Mouse (Mus musculus) intestine, postnatal 0 days (tissue): ENCODE results near the gene Pusl1. TPM values are rescaled to one million over a fixed set of nuclear protein-coding genes. Genes with fewer than 3 reads are reported as not detected.

Experiments used
- ATAC-seq: fragments of 200-750 bp; cut with Nextera tagmentation; 2 replicates; pipeline ENCODE4 v1.8.0; 2017; ENCODE audit warnings: mild to moderate bottlenecking, moderate TSS enrichment, moderate library complexity
- H3K27ac ChIP-seq: fragments of 300-500 bp; sonication (generic); 2 replicates; pipeline ENCODE4 v1.5.1; 2014; ENCODE audit warnings: mild to moderate bottlenecking, low read depth, low read length, moderate library complexity
- H3K27me3 ChIP-seq: fragments of 300-500 bp; sonication (generic); replicated peaks from 2 replicates; pipeline ENCODE4 v1.6.1; 2014; ENCODE audit warnings: low read length, mixed read lengths; ENCODE audit not compliant: control insufficient read depth, insufficient read depth
- H3K36me3 ChIP-seq: fragments of 300-500 bp; sonication (generic); 2 replicates; pipeline ENCODE4 v1.6.1; 2014; ENCODE audit warnings: mild to moderate bottlenecking, moderate library complexity; ENCODE audit not compliant: control insufficient read depth, insufficient read depth
- H3K4me1 ChIP-seq: fragments of 300-500 bp; sonication (generic); replicated peaks from 2 replicates; pipeline ENCODE4 v1.6.1; 2014; ENCODE audit warnings: antibody characterized with exemption, low read length, mixed read lengths; ENCODE audit not compliant: control insufficient read depth, insufficient read depth
- H3K4me2 ChIP-seq: fragments of 300-500 bp; sonication (generic); replicated peaks from 2 replicates; pipeline ENCODE4 v1.6.1; 2014; ENCODE audit warnings: low read depth, mild to moderate bottlenecking, moderate library complexity
- H3K4me3 ChIP-seq: fragments of 300-500 bp; sonication (generic); 2 replicates; pipeline ENCODE4 v1.5.1; 2014; ENCODE audit warnings: low read depth, low read length
- H3K9ac ChIP-seq: fragments of 300-500 bp; sonication (generic); 2 replicates; pipeline ENCODE4 v1.6.1; 2014; ENCODE audit warnings: mild to moderate bottlenecking, low read depth, low read length
- H3K9me3 ChIP-seq: fragments of 300-500 bp; sonication (generic); 2 replicates; pipeline ENCODE4 v1.6.1; 2016; ENCODE audit warnings: mixed run types; ENCODE audit not compliant: control insufficient read depth
- CTCF ChIP-seq: sonication (generic); IDR thresholded peaks from 2 replicates; pipeline ENCODE4 v1.5.1; 2016; ENCODE audit warnings: low read depth, mild to moderate bottlenecking, control low read depth, antibody characterized with exemption, moderate library complexity
- WGBS: fragments of 180-500 bp; shearing (Covaris S2); extraction: QIAGEN DNeasy Blood & Tissue Kit; methylation state at CpG from one replicate; pipeline ENCODE4 v1.1.7; 2014; 5-methylcytosine and 5-hydroxymethylcytosine counted together
- microRNA-seq: library from miRNA; unstranded; fragments of <30 nt; microRNA quantifications from one replicate; pipeline ENCODE4, GENCODE M21; 2016
- polyA plus RNA-seq: library from polyadenylated mRNA; unstranded; fragments of >200 nt; fragmentation: Nextera tagmentation; extraction: Ambion mirVana; gene quantifications from 2 replicates; pipeline ENCODE4 v1.2.1, GENCODE M21; 2015

Gene Pusl1
- polyA plus RNA-seq, 1 experiment from 2014 or later: 23.6 TPM

GRCm38 (mm10) chr4:155838187-155839153 is 53.1 kb downstream of the Pusl1 start:
- ATAC-seq: no peak
- Histone ChIP-seq H3K4me3 (no peak overlapping the region), H3K36me3 (peaks cover 9% of the 10 kb centered on the region; the same call in 1 of the 2 replicates), H3K27me3 (no peaks in the 10 kb centered on the region), H3K9me3 (no peaks in the 10 kb centered on the region), H3K9ac (no peak overlapping the region), H3K27ac (peak overlapping the region; percentile 74), H3K4me2 (no peak overlapping the region; the same call in 1 of the 2 replicates), H3K4me1 (no peaks in the 10 kb centered on the region)
- no peak for TF ChIP-seq CTCF
- 52% methylated on average over 8 of the region's 8 CpGs for WGBS

Small RNA genes within 50 kb of the gene (microRNA-seq; reads per million reads assigned to microRNA genes)
- gene Gm22991: not detected

Other genes starting within 250 kb of the Pusl1 start
- gene Gm10563, start 246.4 kb downstream of the Pusl1 start, polyA plus RNA-seq: not detected in 2 replicates
- gene Mmp23, start 238.4 kb downstream of the Pusl1 start, polyA plus RNA-seq: 31.3 and 37.0 TPM in 2 replicates
- gene Mib2, start 222.6 kb downstream of the Pusl1 start, polyA plus RNA-seq: 8.2 and 10.5 TPM in 2 replicates
- gene Fndc10, start 197.4 kb downstream of the Pusl1 start, polyA plus RNA-seq: 5.5 and 6.2 TPM in 2 replicates
- gene Ssu72, start 187.0 kb downstream of the Pusl1 start, polyA plus RNA-seq: 167 and 171 TPM in 2 replicates
- gene Tmem240, start 157.0 kb downstream of the Pusl1 start, polyA plus RNA-seq: 0.13 and 0.24 TPM in 2 replicates
- 39.6 and 40.4 TPM in 2 replicates for gene Atad3a, start 130.7 kb downstream of the Pusl1 start, polyA plus RNA-seq
- 17.4 and 17.8 TPM in 2 replicates for gene Vwa1, start 117.1 kb downstream of the Pusl1 start, polyA plus RNA-seq
- gene Tmem88b, start 105.9 kb downstream of the Pusl1 start, polyA plus RNA-seq: 0.64 and 0.68 TPM in 2 replicates
- not detected in 2 replicates for gene Ankrd65, start 101.3 kb downstream of the Pusl1 start, polyA plus RNA-seq
- 203 and 212 TPM in 2 replicates for gene Mrpl20, start 88.9 kb downstream of the Pusl1 start, polyA plus RNA-seq
- 54.7 and 65.1 TPM in 2 replicates for gene Ccnl2, start 79.3 kb downstream of the Pusl1 start, polyA plus RNA-seq
- 152 and 153 TPM in 2 replicates for gene Aurkaip1, start 60.5 kb downstream of the Pusl1 start, polyA plus RNA-seq
- 38.5 and 39.9 TPM in 2 replicates for gene Mxra8, start 52.1 kb downstream of the Pusl1 start, polyA plus RNA-seq
- gene Dvl1, start 44.4 kb downstream of the Pusl1 start, polyA plus RNA-seq: 6.3 and 6.5 TPM in 2 replicates
- gene Tas1r3, start 28.4 kb downstream of the Pusl1 start, polyA plus RNA-seq: 0.16 and 0.22 TPM in 2 replicates
- 17.4 and 19.2 TPM in 2 replicates for gene Cptp, start 22.3 kb downstream of the Pusl1 start, polyA plus RNA-seq
- 19.9 and 20.9 TPM in 2 replicates for gene Ints11, start 22.2 kb downstream of the Pusl1 start, polyA plus RNA-seq
- 4.4 TPM in 2 replicates for gene Acap3, start within 50 bp of the Pusl1 start, polyA plus RNA-seq
- 101 and 104 TPM in 2 replicates for gene Ube2j2, start 52.0 kb upstream of the Pusl1 start, polyA plus RNA-seq
- 129 and 138 TPM in 2 replicates for gene C1qtnf12, start 70.5 kb upstream of the Pusl1 start, polyA plus RNA-seq
- gene B3galt6, start 100.9 kb upstream of the Pusl1 start, polyA plus RNA-seq: 5.8 and 6.0 TPM in 2 replicates
- gene Sdf4, start 101.1 kb upstream of the Pusl1 start, polyA plus RNA-seq: 219 and 222 TPM in 2 replicates
- gene Tnfrsf4, start 122.1 kb upstream of the Pusl1 start, polyA plus RNA-seq: 0.14 and 0.35 TPM in 2 replicates
- gene Tnfrsf18, start 134.4 kb upstream of the Pusl1 start, polyA plus RNA-seq: 0.55 and 0.56 TPM in 2 replicates
- 2.1 and 2.6 TPM in 2 replicates for gene Ttll10, start 167.6 kb upstream of the Pusl1 start, polyA plus RNA-seq
- gene 9430015G10Rik, start 218.2 kb upstream of the Pusl1 start, polyA plus RNA-seq: 3.4 and 3.5 TPM in 2 replicates
- not detected in 2 replicates for gene Rnf223, start 238.7 kb upstream of the Pusl1 start, polyA plus RNA-seq